Mouse (Mus musculus) cerebellum, adult 9-10 months (tissue): ENCODE results near the gene Rap1gds1.

Experiments used
- DNase-seq: peaks from one replicate; pipeline ENCODE4 v3.0.0; 2022

Gene Rap1gds1

DNA sequence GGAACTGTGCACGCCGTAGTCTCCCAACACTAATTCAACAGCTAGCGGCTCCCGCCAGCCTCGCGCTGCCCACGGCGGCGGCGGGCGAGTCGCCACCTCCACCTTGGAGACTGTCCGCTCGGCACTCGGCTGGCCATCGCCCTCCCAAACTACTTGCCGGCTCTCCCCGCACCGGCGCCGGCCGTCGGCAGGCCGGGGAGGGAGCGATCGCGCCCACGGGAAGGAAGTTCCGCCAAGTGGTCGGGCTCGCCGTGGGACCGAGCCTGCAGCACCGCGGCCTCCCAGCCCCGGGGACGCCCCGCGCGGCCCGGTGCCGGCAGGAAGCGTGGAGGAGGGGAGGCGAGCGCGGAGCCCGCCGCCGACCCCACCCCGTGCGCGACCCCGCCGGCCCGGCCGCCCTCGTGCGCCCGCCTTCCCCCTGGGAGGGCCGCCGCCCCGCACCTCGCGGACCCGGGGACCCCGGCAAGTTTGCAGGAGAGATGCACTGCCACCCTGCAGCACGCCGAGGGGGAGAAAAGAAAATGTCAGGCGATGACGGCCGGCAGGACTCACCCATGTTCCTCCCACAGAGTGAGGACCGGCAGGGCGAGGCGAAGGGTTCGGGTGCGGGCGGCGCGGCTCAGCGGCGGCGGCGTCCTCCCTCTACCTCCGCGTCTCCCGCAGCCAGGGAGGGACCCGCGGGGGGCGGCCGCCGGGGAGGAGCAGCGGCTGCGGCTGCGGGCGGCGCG lies at the start of gene Rap1gds1:
TSS of gene Rap1gds1 (minus strand) at position 718 of the 728 bp plus-strand sequence.
- peak; percentile 76 for DNase-seq

DNA sequence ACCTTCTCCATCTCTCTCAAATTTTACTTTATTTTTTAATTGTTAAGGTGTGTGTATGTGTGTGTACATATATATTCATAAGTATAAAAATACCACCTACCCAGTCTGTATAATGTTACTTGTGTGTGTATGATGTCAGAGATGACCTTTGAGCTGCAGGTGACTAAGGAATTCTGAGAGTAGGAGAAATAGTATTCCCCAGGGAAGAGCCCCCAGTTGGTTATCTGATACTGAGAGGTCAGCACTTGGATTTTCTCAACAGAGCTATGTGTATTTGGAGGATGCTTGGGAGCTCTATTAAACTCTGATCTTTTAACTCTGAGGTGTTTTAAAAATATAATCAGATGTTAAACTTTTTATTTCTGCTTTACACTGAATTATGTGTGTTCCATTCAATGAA lies 43.4 kb upstream of the Rap1gds1 start:
- no peak for DNase-seq

DNA sequence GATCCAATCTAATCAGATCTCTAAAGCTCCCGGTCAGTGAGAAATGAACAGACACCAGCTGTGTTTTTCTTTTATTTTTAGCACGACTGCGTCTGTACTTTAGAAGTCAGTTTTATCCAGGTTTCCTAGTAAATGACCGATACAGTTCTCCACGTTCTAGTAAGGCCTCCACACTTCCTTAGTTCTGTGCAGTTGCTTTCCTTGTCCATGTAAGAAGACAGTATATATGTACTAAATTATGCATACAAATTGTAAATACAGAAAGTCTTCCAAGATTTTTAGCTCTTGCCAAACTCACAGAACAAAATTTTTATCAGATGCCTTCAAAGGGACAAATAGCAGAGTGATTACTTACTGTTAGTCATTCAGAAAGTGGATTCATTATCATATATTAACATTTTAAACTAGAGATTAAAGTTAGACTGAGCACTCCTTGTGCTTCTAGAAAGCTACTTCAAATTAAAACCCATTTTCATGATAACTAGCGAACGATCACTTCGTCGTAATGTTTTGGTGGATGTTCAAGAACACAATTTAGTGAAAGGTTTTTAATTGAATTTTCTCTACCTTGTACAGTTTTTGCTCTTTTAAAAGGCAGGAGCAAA lies 41.8 kb upstream of the Rap1gds1 start:
- DNase-seq: no peak

DNA sequence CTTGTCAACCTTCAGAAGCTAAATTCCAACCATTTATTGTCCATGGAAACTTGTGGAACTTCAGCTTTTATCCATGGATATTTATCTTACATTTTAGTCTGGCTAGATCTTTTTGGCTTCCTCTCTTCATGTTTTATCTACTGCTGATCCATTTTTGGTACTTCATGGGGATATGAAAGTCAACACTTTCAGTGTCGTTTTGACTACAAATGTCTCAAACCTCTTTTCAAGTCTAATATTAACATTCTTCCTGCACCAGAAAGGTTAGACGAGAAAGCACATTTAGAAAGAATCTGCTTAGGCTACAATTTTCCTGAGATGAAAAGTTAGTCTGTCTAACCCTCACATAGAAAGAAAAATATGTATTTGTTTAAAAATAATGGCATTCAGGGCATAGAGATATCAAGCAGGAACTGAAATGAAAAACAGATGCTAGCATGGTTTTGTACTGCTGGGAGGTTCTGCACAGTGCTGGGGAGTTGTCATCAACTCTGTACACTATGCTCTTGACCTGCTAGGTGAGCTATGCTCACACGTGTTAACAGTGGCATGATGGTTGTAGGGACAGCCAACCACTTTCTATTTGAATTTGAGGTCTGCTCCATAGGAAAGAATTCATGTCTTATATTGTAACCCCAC lies 37.5 kb upstream of the Rap1gds1 start:
- DNase-seq: no peak

DNA sequence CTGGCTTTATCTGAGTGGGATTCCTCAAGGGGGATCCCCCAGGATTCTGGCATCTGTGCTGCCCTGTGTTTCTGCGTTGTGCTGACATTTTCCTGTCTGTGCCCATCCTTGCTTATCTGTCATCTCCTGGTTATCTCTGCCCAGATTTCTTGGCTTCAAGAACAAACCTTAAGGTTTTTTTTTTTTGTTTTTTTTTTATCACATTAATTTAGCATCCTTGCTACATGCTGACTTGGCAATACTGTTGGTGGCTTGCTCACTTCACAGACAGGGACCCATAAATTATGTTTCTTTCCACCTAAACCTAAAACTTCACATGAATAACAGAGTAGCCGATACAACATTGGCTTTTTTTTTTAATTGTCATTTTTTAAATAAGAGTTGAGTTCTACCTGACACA lies 36.9 kb upstream of the Rap1gds1 start:
- DNase-seq: no peak

DNA sequence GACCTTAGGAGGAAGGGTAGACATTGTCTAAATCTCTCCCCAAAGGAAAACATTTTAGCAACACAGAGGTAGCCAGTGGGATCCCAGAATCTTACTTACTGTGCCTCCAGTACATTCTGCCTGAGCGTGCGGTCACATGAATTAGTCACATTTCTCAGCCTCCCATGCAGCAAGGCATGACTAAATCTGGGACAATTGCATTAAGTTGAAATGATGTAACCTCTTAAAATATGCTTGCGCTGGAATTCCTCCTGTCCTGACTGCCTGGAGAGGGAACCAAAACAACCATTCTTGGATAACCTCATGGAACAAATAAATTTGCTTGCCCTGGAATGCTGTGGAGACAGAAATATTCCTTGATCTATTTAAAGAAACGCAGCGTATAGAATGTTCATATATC lies 33.2 kb upstream of the Rap1gds1 start:
- no peak for DNase-seq

DNA sequence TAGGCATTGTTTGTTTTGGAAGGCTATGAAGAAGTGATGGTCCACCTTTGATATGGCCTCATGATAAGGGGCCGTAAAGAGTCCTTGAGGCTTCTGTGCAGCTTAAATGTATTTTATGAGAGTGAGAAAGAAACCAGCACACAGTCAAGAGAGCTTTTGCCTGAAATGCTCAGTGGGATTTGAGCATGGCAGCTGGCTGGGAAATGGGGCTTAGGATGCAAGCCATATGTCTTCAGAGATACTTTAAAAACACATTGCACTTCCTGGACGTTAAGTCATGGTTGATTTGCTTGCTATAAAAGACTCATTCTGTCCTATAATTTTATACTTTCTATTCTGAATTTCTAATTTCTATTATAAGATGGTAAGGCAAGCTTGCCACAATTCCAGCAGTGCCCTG lies 28.9 kb upstream of the Rap1gds1 start:
- DNase-seq: no peak

DNA sequence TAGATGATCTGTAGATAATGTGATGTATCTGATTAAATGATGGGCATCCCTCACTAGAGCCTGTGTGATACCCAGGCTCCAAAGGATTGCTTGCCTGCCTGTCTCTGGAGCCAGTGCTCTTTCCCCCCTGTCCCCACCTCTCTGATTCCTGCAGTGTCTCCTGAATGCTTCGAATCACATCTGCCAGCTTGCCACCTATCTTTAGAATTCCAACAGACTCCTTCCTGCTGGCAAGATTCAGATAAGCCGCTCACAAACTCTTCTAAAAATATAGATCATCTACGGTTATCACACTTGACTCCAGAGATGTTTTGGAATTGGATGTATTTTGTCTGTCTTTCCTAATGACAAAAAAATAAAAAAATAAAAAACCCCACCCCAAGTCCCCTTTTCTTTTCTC lies 28.3 kb upstream of the Rap1gds1 start:
- no peak for DNase-seq

DNA sequence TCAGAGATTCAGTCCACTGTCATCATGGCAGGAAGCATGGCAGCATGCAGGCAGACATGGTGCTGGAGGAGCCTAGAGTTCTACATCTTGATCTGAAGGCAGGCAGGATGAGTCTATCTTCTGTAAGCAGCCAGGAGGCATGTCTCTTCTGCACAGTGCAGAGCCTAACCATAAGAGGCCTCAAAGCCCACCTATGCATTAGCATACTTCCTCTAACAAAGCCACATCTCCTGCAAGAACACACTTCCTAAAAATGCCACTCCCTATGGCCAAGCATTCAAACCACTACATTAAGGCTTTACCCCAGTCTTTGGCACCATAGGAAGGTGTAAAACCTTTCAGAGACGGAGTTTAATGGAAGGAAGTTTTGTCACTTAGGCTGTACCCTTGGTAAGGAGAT lies 26.9 kb upstream of the Rap1gds1 start:
- DNase-seq: no peak

DNA sequence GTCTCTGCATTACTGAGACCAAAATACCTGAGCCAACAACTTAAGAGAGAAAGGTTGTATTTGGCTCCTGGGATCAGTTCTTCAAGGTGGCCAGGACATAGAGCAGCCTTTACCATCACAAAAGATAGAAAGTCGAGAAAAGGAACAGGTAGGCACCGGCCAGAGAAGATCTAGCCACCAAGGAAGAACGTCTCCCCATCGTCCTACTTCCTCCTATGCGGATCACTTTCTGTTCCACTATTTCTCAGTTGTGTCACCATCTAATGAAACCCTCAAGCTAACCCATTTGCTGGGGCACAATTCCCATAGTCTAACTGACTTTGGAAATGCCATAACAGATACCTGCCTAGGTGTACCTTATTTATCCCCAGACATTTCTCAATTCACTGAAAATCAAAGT lies 24.3 kb upstream of the Rap1gds1 start:
- DNase-seq: no peak

DNA sequence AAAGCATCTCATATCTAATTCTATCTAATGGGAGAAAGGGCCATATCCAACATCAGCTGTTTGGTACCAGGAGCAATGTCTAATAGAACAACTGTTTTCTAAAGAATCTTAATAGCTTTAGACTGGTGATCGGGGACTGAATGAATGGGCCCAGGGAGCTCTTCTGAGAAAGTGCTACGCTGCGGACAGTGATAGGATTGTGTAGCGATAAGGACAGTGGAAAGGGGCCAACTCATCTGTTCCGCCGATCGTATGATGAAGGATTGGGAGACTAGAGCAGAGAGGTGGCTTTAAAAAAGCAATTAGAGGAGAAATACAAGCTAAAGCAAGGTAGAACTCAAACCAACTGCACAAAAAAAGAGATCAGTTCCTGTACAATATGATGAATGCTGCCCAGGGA lies 20.9 kb upstream of the Rap1gds1 start:
- DNase-seq: no peak

DNA sequence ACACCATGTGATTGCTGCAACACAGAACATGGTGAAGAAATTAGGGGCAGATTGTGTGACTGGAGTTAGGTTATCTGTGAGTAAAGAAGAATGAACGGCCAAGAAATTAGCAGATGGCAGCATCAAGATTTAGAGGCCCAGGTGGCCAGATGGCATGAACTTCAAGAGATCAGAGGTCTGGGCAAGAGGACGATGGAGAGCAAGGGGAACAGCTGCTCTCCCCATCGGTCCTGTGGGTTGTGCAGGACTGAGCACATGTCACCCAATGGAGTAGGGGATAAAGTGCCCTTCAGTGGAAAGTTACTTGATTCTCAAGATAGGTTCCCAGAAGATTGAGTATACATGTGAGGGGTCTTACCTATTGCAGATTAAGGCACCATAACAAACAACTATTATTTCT lies 13.5 kb upstream of the Rap1gds1 start:
- DNase-seq: no peak

DNA sequence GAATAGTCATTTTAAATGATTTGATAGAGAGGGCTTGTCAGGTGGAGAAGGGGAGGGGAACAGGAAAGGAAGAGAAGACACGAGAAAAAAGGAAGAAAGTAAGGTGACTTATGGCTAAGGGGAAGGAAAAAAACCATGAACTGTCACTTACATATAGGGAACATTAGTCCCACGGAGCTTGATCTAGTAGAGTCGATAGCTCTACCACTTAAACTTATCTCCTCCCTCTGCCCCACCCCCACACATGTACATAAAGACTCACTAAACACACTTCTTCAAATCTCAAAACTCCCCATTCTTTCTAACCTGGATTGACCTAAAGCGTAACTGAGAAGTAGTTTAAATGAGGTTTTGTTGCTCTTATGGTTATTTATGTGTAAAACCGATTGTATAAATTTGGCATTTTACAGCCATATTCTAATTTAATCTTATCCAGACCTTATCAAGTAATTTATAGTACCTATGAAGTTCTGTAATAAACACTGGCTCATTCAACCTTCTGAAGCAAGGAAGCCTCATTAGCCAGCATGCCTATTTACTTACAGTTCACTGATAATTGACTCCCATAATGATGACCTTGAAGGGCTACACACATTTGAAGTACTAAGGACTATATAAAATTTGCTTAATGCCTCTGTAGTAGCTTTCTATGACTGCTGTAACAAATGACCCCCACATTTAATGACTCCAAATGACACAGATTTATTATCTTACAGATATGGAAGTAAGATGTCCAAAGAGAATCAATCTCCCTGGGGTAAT lies 9.0 kb upstream of the Rap1gds1 start:
- no peak for DNase-seq

DNA sequence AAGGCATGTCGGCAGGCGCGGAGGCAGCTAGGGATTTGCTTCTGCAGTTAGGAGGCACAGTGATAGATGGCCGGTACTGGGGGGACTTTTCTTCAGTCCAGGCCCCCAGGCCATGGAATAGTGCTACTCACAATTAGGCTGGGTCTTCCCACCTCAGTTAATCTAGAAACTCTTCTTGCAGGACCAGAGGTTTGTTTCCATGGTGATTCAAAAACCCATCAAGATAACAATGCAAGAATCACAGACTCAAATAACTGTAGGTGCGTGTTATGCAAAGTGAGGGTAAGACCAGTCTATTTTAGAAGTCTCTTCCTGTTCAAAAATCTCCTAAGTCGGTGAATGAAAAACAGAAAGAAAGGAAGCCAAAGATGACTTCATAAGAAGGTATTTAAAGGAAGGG lies 4.8 kb upstream of the Rap1gds1 start:
- no peak for DNase-seq

DNA sequence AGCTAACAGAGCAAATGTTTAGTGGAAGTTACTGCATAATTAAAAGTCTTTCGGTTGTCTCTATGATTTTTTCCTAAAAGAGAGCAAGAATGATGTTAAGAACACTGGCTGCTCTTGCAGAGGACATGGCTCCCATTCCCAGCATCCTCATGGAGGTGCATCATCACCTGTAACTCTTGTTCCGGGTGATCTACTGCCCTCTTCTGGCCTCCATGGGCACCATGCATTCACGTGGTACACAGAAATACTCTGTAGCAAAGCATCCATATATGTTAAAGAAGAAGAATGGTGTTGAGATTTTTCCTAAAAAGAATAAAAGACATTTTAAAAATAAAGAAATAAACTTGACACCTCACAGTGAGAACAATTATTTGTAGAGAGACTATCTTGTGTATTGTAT lies 3.0 kb upstream of the Rap1gds1 start:
- no peak for DNase-seq

DNA sequence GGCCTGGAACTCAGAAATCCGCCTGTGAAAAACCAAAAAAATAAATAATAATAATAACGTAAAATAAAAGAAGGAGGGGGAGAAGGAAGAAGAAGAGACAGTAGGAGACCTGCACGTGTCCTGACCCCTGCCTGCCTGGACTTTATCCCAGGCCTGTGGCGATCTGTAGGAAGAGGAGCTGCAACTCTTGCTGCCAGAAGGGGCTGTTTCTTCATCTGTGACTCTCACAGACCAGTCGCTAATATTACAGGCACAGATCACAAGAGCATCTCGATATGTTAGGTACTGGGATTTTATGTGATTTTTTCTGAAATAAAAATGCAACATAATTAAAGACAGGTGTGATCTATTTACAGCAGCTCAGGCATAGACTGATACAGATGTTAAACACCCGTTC lies 1.1 kb upstream of the Rap1gds1 start:
- no peak for DNase-seq

DNA sequence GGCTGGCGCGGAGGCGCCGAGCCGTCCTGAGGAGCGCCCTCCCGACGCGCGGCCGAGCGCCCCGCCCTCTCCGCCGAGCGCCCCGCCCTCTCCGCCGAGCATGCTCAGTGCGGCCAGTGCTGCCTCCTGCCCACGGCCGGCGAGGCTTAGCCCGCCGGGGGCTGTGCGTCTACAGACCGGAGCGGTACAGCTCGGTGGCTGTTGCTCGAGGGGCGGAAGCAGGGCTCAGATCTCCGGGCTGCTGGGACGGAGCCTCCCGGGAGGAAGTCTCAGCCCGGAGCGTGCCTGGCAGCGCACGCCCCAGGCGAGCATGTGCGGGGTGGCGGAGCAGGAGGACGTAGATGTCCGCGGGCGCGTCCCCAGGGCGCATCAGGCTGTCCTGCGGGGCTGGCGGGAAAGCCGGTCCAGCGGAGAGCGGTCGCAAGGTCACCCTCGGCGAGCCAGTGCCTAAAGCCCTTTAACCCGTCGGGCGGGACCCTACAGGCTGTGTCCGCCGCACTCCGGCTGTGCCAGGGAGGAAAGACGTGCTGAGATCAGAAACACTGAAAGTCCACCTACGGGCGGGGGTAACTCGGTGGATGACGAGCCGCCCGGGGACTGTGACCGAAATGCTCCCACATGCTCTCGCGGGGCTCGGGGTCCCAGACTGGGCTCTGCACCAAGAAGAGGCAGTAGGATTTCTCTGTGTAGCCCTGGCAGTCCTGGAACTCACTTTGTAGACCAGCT lies 495 bp upstream of the Rap1gds1 start:
- peak; percentile 90 for DNase-seq

DNA sequence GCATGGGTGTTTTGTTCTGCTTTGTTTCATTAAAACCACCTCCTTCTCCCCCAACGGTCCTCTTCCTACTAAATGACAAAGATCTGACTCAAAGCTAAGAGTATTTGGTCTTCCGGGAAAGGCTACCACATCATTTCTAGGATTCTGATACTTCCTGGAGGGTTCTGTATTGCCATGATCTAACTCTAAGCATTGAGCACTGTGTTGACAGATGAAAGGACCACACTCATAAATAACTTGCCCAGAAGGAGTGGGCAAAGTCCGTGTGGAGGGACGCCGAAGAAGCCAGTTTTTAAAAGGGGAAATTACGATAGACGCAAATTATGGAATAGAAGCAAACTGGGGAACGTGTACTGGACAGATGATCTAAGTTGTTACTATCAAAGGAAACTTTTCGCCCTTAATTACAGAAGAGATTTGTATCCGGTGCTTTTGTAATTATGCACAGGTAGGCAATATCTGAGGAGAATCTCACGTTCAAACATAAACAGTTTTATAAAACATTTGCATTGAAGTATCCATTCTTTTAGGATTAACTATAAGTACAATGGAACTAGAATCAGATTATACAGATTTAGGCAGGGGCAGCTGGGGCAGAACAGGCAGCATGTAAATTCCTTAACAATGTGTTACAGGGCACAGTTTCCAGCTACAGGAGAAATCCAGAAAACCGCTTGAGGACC lies 1.1 kb downstream of the Rap1gds1 start:
- peak; percentile 26 for DNase-seq

DNA sequence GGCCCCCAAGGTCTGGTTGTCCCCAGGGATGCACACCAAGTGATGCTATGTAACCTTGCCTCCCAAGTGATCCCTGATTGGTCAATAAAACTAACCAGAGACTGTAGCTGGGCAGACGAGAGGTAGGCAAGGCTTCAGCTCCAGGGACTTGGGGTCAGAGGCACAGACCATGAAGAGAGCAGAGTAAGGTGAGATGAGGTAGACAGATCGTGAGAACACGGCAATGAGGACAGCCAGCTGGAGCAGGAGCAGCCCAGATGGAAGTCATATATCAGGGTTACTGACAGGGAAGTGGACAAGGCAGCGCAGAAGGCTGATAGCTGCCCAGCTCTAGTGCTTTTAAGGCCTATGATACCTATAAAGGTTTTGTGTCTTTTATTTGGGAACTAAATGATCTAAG lies 5.5 kb downstream of the Rap1gds1 start:
- DNase-seq: peak; percentile 46

DNA sequence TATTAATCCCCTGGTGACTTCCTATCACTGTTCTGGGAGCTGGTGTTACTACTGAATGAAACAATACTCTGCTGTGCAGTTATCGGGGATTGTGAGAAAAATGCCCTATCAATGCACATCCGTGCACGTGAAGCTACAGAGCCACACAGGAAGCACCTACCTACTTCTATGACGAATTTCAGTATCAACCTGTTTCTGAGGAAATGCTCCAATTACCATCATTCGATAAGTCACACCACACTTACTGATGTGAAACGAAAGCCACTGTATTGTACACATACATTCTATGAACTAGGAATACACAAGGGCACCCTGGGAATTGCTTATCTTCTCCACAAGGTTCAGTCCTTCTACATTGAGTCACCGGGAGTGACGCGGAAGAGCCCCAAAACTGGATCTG lies 10.9 kb downstream of the Rap1gds1 start:
- DNase-seq: no peak

DNA sequence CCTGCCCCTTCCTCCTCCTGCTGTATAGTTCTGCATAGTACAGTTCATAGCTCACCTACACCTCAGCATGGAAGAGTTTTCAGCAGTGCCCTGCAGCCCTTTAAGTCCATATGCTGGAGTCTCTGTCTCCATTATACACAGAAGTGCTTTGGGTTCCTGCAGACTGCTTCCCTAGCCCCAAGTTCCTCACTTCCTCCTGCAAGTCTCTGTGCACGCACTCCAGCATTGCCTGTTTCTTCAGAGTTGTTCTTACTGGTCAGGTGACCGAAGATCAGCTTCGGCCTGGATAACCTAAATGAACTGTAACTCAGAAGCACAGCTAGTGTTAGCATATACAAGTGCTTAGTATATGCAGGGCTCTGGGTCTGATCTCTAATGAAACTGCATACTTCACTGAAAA lies 12.9 kb downstream of the Rap1gds1 start:
- no peak for DNase-seq
